Mouse (Mus musculus): ENCODE results near the gene Serpina3m.
"Not testable (repeated sequence)": the region's sequence is repeated elsewhere in the genome, so short reads cannot be mapped to it uniquely, and the experiment has no call there.

DNA sequence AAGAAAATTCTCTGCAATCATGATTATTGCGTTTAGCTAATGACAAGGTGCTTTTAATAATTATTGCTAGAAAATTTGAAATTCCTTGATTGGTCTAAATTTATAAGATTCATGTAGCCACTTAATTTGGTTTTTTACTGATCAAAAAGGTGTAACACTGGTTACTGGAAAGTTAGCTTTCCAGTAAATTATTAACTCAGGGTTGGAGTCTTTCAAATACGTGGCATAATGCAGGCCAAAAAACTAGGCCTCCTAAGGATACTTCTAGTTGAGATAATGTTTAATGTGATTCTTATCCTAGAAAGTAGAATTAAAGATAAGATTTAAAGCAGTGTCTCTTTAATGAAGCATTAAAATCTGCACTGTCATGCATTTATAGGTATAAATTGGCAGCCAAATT is 40.1 kb downstream of the Serpina3m start:
- TF ChIP-seq POLR2A (IDR thresholded peaks at IDR 0.05; ENCODE audit: borderline replicate concordance, insufficient read depth, low read length); CTCF (IDR thresholded peaks at IDR 0.05; ENCODE audit: borderline replicate concordance, insufficient read depth, low read depth, low read length): not testable (repeated sequence)
